Mouse (Mus musculus): ENCODE measurements around the gene Rps6ka2. TPM values are rescaled to one million over a fixed set of nuclear protein-coding genes. Genes with fewer than 3 reads are reported as not detected.
A peak's percentile ranks its signal among the peaks of the same experiment; 100 is the strongest.
"Not testable (repeated sequence)": the region's sequence is repeated elsewhere in the genome, so short reads cannot be mapped to it uniquely, and the experiment has no call there.

Gene Rps6ka2
- not detected in 2 replicates for polyA plus RNA-seq (2012; ENCODE audit: insufficient read depth, insufficient read length, low replicate concordance, missing spikeins)

GRCm38 (mm10) chr17:7169627-7170303, at the start of gene Rps6ka2:
Rps6ka2 (plus strand) TSS chr17:7170115.
- peaks cover 8% of the 10 kb centered on the region for H3K4me1 ChIP-seq (ENCODE audit: control insufficient read depth, insufficient read depth, low read length)

GRCm38 (mm10) chr17:7120835-7121234, 49.1 kb upstream of the Rps6ka2 start:
- not testable (repeated sequence) for H3K27ac ChIP-seq (ENCODE audit: insufficient read depth, low read depth, low read length); H3K4me1 ChIP-seq (ENCODE audit: control insufficient read depth, insufficient read depth, low read length); H3K4me3 ChIP-seq (ENCODE audit: insufficient read depth, low read depth, low read length)
- WGBS, result 64% methylated on average over 3 of the region's 3 CpGs

More at GRCm38 (mm10) chr17:7169627-7170303, at the start of gene Rps6ka2:
- TF ChIP-seq POLR2A (IDR thresholded peaks at IDR 0.05; ENCODE audit: insufficient read depth, low read depth, low read length) (peak; percentile 49; the same call in 1 of the 2 replicates), CTCF (IDR thresholded peaks at IDR 0.05; ENCODE audit: insufficient read depth, low read depth, low read length) (no peak)
- Histone ChIP-seq H3K27ac (ENCODE audit: insufficient read depth, low read depth, low read length) (peak within 1 kb of the TSS; percentile 47), H3K4me3 (ENCODE audit: insufficient read depth, low read depth, low read length) (peak within 1 kb of the TSS; percentile 75)
- under 1% methylated on average over 56 of the region's 56 CpGs for WGBS

GRCm38 (mm10) chr17:7122554-7122953, 47.4 kb upstream of the Rps6ka2 start:
- 86% methylated on average over 11 of the region's 11 CpGs for WGBS

GRCm38 (mm10) chr17:7126475-7126874, 43.4 kb upstream of the Rps6ka2 start:
- H3K4me3 ChIP-seq (ENCODE audit: insufficient read depth, low read depth, low read length); H3K27ac ChIP-seq (ENCODE audit: insufficient read depth, low read depth, low read length); H3K4me1 ChIP-seq (ENCODE audit: control insufficient read depth, insufficient read depth, low read length): not testable (repeated sequence)
- WGBS, result 77% methylated on average over 9 of the region's 10 CpGs

More at GRCm38 (mm10) chr17:7122554-7122953, 47.4 kb upstream of the Rps6ka2 start:
- H3K4me1 ChIP-seq (ENCODE audit: control insufficient read depth, insufficient read depth, low read length); H3K27ac ChIP-seq (ENCODE audit: insufficient read depth, low read depth, low read length); H3K4me3 ChIP-seq (ENCODE audit: insufficient read depth, low read depth, low read length): not testable (repeated sequence)

- H3K27ac ChIP-seq (ENCODE audit: insufficient read depth, low read depth, low read length); H3K4me3 ChIP-seq (ENCODE audit: insufficient read depth, low read depth, low read length); H3K4me1 ChIP-seq (ENCODE audit: control insufficient read depth, insufficient read depth, low read length): not testable (repeated sequence)
- no CpG with 5 or more reads among the region's 7 CpGs for WGBS
Observed at GRCm38 (mm10) chr17:7134002-7134401, 35.9 kb upstream of the Rps6ka2 start.

- not testable (repeated sequence) for H3K4me1 ChIP-seq (ENCODE audit: control insufficient read depth, insufficient read depth, low read length); H3K4me3 ChIP-seq (ENCODE audit: insufficient read depth, low read depth, low read length); H3K27ac ChIP-seq (ENCODE audit: insufficient read depth, low read depth, low read length)
- 73% methylated on average over 7 of the region's 8 CpGs for WGBS
Observed at GRCm38 (mm10) chr17:7135277-7135676, 34.6 kb upstream of the Rps6ka2 start.

- H3K4me1 ChIP-seq (ENCODE audit: control insufficient read depth, insufficient read depth, low read length), result peaks cover 3% of the 10 kb centered on the region; the same call in 1 of the 2 replicates
- H3K27ac ChIP-seq (ENCODE audit: insufficient read depth, low read depth, low read length), result no peak overlapping the region
- no peak overlapping the region for H3K4me3 ChIP-seq (ENCODE audit: insufficient read depth, low read depth, low read length)
- WGBS, result 87% methylated on average over 21 of the region's 21 CpGs
- TF ChIP-seq CTCF (IDR thresholded peaks at IDR 0.05; ENCODE audit: insufficient read depth, low read depth, low read length) (no peak), POLR2A (IDR thresholded peaks at IDR 0.05; ENCODE audit: insufficient read depth, low read depth, low read length) (no peak)
Observed at GRCm38 (mm10) chr17:7138186-7138925, 31.6 kb upstream of the Rps6ka2 start.

GRCm38 (mm10) chr17:7140399-7141174, 29.3 kb upstream of the Rps6ka2 start:
- Histone ChIP-seq H3K4me1 (ENCODE audit: control insufficient read depth, insufficient read depth, low read length) (peaks cover 7% of the 10 kb centered on the region), H3K27ac (ENCODE audit: insufficient read depth, low read depth, low read length) (no peak overlapping the region), H3K4me3 (ENCODE audit: insufficient read depth, low read depth, low read length) (no peak overlapping the region)
- 87% methylated on average over 10 of the region's 10 CpGs for WGBS
- TF ChIP-seq POLR2A (IDR thresholded peaks at IDR 0.05; ENCODE audit: insufficient read depth, low read depth, low read length) (no peak), CTCF (IDR thresholded peaks at IDR 0.05; ENCODE audit: insufficient read depth, low read depth, low read length) (no peak)

GRCm38 (mm10) chr17:7142367-7142766, 27.5 kb upstream of the Rps6ka2 start:
- TF ChIP-seq POLR2A (IDR thresholded peaks at IDR 0.05; ENCODE audit: insufficient read depth, low read depth, low read length), result no peak
- no peak for TF ChIP-seq CTCF (IDR thresholded peaks at IDR 0.05; ENCODE audit: insufficient read depth, low read depth, low read length)
- WGBS, result 67% methylated on average over 4 of the region's 4 CpGs
- Histone ChIP-seq H3K27ac (ENCODE audit: insufficient read depth, low read depth, low read length) (no peak overlapping the region), H3K4me3 (ENCODE audit: insufficient read depth, low read depth, low read length) (no peak overlapping the region), H3K4me1 (ENCODE audit: control insufficient read depth, insufficient read depth, low read length) (peaks cover 13% of the 10 kb centered on the region)

Data from olfactory bulb, adult 2 months (tissue).